Mouse (Mus musculus) MEL (cell line): ENCODE data around the gene Ezh1. TPM values are rescaled to one million over a fixed set of nuclear protein-coding genes. Genes with fewer than 3 reads are reported as not detected.

Experiments
- DNase-seq: peaks from one replicate; pipeline ENCODE4 v3.0.0; 2011; ENCODE audit warnings: low read depth, low spot score
- H3K27ac ChIP-seq: 2 replicates; pipeline ENCODE4 v1.5.1; 2012; ENCODE audit warnings: low read depth, mild to moderate bottlenecking, control low read depth, low read length, moderate library complexity; ENCODE audit not compliant: control insufficient read depth
- H3K27me3 ChIP-seq, 2 experiments: fragments of 150-350 bp in 1 of 2; sonication (generic) in 1 of 2; 2 replicates each; pipeline ENCODE4 v1.6.1; 2012; ENCODE audit warnings: low read length in 2 of 2, mild to moderate bottlenecking in 2 of 2, improper control_type of control experiment in 1 of 2, moderate library complexity in 1 of 2; ENCODE audit not compliant: insufficient read depth in 2 of 2, control insufficient read depth in 1 of 2
- H3K36me3 ChIP-seq, 2 experiments: 2 replicates each; pipeline ENCODE4 v1.6.1; 2012 to 2014; ENCODE audit warnings: low read length in 2 of 2, improper control_type of control experiment in 1 of 2, inconsistent platforms in 1 of 2, mild to moderate bottlenecking in 1 of 2; ENCODE audit not compliant: insufficient read depth in 2 of 2, control insufficient read depth in 1 of 2
- H3K4me1 ChIP-seq, 2 experiments: fragments of 150-350 bp in 1 of 2; sonication (generic) in 1 of 2; 2 replicates each; pipeline ENCODE4 v1.6.1; 2012; ENCODE audit warnings: low read length in 2 of 2, improper control_type of control experiment in 1 of 2, mild to moderate bottlenecking in 1 of 2; ENCODE audit not compliant: insufficient read depth in 2 of 2, control insufficient read depth in 1 of 2
- H3K4me3 ChIP-seq, 2 experiments: fragments of 150-350 bp in 1 of 2; sonication (generic) in 1 of 2; 2 replicates each; pipeline ENCODE4 v1.5.1; 2012; ENCODE audit warnings: low read depth in 2 of 2, low read length in 2 of 2, mild to moderate bottlenecking in 2 of 2, moderate library complexity in 2 of 2, control low read depth in 1 of 2, improper control_type of control experiment in 1 of 2; ENCODE audit not compliant: control insufficient read depth in 1 of 2, insufficient read depth in 1 of 2
- H3K79me2 ChIP-seq: 2 replicates; pipeline ENCODE4 v1.6.1; 2012; ENCODE audit warnings: mild to moderate bottlenecking, low read length, moderate library complexity; ENCODE audit not compliant: control insufficient read depth, poor library complexity, insufficient read depth
- H3K9ac ChIP-seq: 2 replicates; pipeline ENCODE4 v1.6.1; 2012; ENCODE audit warnings: low read depth, mild to moderate bottlenecking, control low read depth, low read length, moderate library complexity; ENCODE audit not compliant: control insufficient read depth, poor library complexity, severe bottlenecking
- H3K9me3 ChIP-seq: fragments of 150-350 bp; sonication (generic); replicated peaks from 2 replicates; pipeline ENCODE4 v1.6.1; 2012; ENCODE audit warnings: mild to moderate bottlenecking, low read length, improper control_type of control experiment, moderate library complexity; ENCODE audit not compliant: insufficient read depth
- BHLHE40 ChIP-seq: IDR thresholded peaks from 2 replicates; pipeline ENCODE4 v1.6.1; 2012; ENCODE audit warnings: low read depth, mild to moderate bottlenecking, inconsistent platforms, low read length, improper control_type of control experiment, borderline replicate concordance
- CHD1 ChIP-seq: IDR thresholded peaks from 2 replicates; pipeline ENCODE4 v1.6.1; 2012; ENCODE audit warnings: low read depth, mild to moderate bottlenecking, inconsistent platforms, low read length, improper control_type of control experiment
- CHD2 ChIP-seq: IDR thresholded peaks from 2 replicates; pipeline ENCODE4 v1.6.1; 2011; ENCODE audit warnings: low read length, improper control_type of control experiment
- E2F4 ChIP-seq: IDR thresholded peaks from 2 replicates; pipeline ENCODE4 v1.6.1; 2011; ENCODE audit warnings: low read depth, low read length, improper control_type of control experiment, borderline replicate concordance
- ELF1 ChIP-seq: IDR thresholded peaks from 2 replicates; pipeline ENCODE4 v1.6.1; 2014; ENCODE audit warnings: low read depth, mild to moderate bottlenecking, inconsistent platforms, low read length, improper control_type of control experiment, moderate library complexity
- ETS1 ChIP-seq: IDR thresholded peaks from 2 replicates; pipeline ENCODE4 v1.6.1; 2012; ENCODE audit warnings: low read depth, mild to moderate bottlenecking, inconsistent platforms, low read length, improper control_type of control experiment, moderate library complexity
- GABPA ChIP-seq: IDR thresholded peaks from 2 replicates; pipeline ENCODE4 v1.6.1; 2012; ENCODE audit warnings: low read depth, mild to moderate bottlenecking, inconsistent platforms, low read length, improper control_type of control experiment, moderate library complexity
- HCFC1 ChIP-seq: IDR thresholded peaks from 2 replicates; pipeline ENCODE4 v1.6.1; 2012; ENCODE audit warnings: low read depth, mild to moderate bottlenecking, inconsistent platforms, low read length, improper control_type of control experiment, moderate library complexity
- MAFK ChIP-seq: IDR thresholded peaks from 2 replicates; pipeline ENCODE4 v1.6.1; 2011; ENCODE audit warnings: low read depth, mild to moderate bottlenecking, low read length, improper control_type of control experiment, borderline replicate concordance
- MAX ChIP-seq: IDR thresholded peaks from 2 replicates; pipeline ENCODE4 v1.6.1; 2011; ENCODE audit warnings: low read length, improper control_type of control experiment
- MEF2A ChIP-seq: IDR thresholded peaks from 2 replicates; pipeline ENCODE4 v1.6.1; 2014; ENCODE audit warnings: low read depth, mild to moderate bottlenecking, inconsistent platforms, low read length, improper control_type of control experiment; ENCODE audit not compliant: poor library complexity, insufficient replicate concordance, severe bottlenecking; ENCODE audit errors: extremely low read depth
- MXI1 ChIP-seq: IDR thresholded peaks from 2 replicates; pipeline ENCODE4 v1.6.1; 2011; ENCODE audit warnings: mild to moderate bottlenecking, low read depth, low read length, improper control_type of control experiment
- MYB ChIP-seq: IDR thresholded peaks from 2 replicates; pipeline ENCODE4 v1.6.1; 2011; ENCODE audit warnings: mild to moderate bottlenecking, low read depth, low read length, improper control_type of control experiment
- MYC ChIP-seq: IDR thresholded peaks from 2 replicates; pipeline ENCODE4 v1.6.1; 2011; ENCODE audit warnings: low read depth, mild to moderate bottlenecking, low read length, improper control_type of control experiment, moderate library complexity
- NELFE ChIP-seq: IDR thresholded peaks from 2 replicates; pipeline ENCODE4 v1.6.1; 2011; ENCODE audit warnings: low read depth, low read length, improper control_type of control experiment
- NRF1 ChIP-seq: IDR thresholded peaks from 2 replicates; pipeline ENCODE4 v1.6.1; 2014; ENCODE audit warnings: low read depth, mild to moderate bottlenecking, inconsistent platforms, low read length, improper control_type of control experiment, moderate library complexity; ENCODE audit not compliant: poor library complexity, insufficient read depth, severe bottlenecking
- POLR2A ChIP-seq, 2 experiments: IDR thresholded peaks; 2 replicates each; pipeline ENCODE4 v1.6.1; 2011 to 2012; ENCODE audit warnings: low read length in 2 of 2, mild to moderate bottlenecking in 2 of 2, control low read depth in 1 of 2, improper control_type of control experiment in 1 of 2, low read depth in 1 of 2, moderate library complexity in 1 of 2; ENCODE audit not compliant: control insufficient read depth in 1 of 2, insufficient read depth in 1 of 2, poor library complexity in 1 of 2
- POLR2AphosphoS2 ChIP-seq: IDR thresholded peaks from 2 replicates; pipeline ENCODE4 v1.6.1; 2011; ENCODE audit warnings: low read length, improper control_type of control experiment
- POLR2AphosphoS5 ChIP-seq: IDR thresholded peaks from 2 replicates; pipeline ENCODE4 v1.6.1; 2012; ENCODE audit warnings: low read depth, borderline replicate concordance, mild to moderate bottlenecking, inconsistent platforms, low read length, moderate library complexity, mixed read lengths
- RCOR1 ChIP-seq: IDR thresholded peaks from 2 replicates; pipeline ENCODE4 v1.6.1; 2012; ENCODE audit warnings: low read depth, mild to moderate bottlenecking, inconsistent platforms, low read length, improper control_type of control experiment
- SIN3A ChIP-seq: IDR thresholded peaks from 2 replicates; pipeline ENCODE4 v1.6.1; 2012; ENCODE audit warnings: low read length, improper control_type of control experiment, inconsistent platforms
- SMC3 ChIP-seq: IDR thresholded peaks from 2 replicates; pipeline ENCODE4 v1.6.1; 2011; ENCODE audit warnings: low read depth, low read length, improper control_type of control experiment
- TAL1 ChIP-seq: IDR thresholded peaks from 2 replicates; pipeline ENCODE4 v1.6.1; 2012; ENCODE audit warnings: mild to moderate bottlenecking, inconsistent platforms, low read length, moderate library complexity, mixed read lengths
- TBP ChIP-seq: IDR thresholded peaks from 2 replicates; pipeline ENCODE4 v1.8.0; 2011; ENCODE audit warnings: low read depth, low read length, improper control_type of control experiment
- UBTF ChIP-seq: IDR thresholded peaks from 2 replicates; pipeline ENCODE4 v1.6.1; 2012; ENCODE audit warnings: low read depth, mild to moderate bottlenecking, inconsistent platforms, low read length, improper control_type of control experiment, moderate library complexity, borderline replicate concordance; ENCODE audit not compliant: insufficient read depth
- USF1 ChIP-seq: IDR thresholded peaks from 2 replicates; pipeline ENCODE4 v1.6.1; 2014; ENCODE audit warnings: low read depth, mild to moderate bottlenecking, inconsistent platforms, low read length, improper control_type of control experiment, moderate library complexity
- USF2 ChIP-seq, 2 experiments: IDR thresholded peaks; 2 replicates each; pipeline ENCODE4 v1.6.1; 2011 to 2012; ENCODE audit warnings: improper control_type of control experiment in 2 of 2, low read length in 2 of 2, borderline replicate concordance in 1 of 2, inconsistent platforms in 1 of 2, low read depth in 1 of 2, mild to moderate bottlenecking in 1 of 2; ENCODE audit not compliant: insufficient read depth in 1 of 2
- ZKSCAN1 ChIP-seq: IDR thresholded peaks from 2 replicates; pipeline ENCODE4 v1.6.1; 2012; ENCODE audit warnings: low read depth, mild to moderate bottlenecking, inconsistent platforms, low read length, improper control_type of control experiment, moderate library complexity
- ZMIZ1 ChIP-seq: IDR thresholded peaks from 2 replicates; pipeline ENCODE4 v1.6.1; 2012; ENCODE audit warnings: low read depth, mild to moderate bottlenecking, inconsistent platforms, low read length, improper control_type of control experiment, moderate library complexity
- ZNF384 ChIP-seq: IDR thresholded peaks from 2 replicates; pipeline ENCODE4 v1.6.1; 2012; ENCODE audit warnings: low read depth, mild to moderate bottlenecking, inconsistent platforms, low read length, improper control_type of control experiment
- polyA plus RNA-seq, 2 experiments: library from polyadenylated mRNA; stranded (reverse) in 1 of 2; unstranded in 1 of 2; fragments of >175 nt in 1 of 2; fragments of >200 nt in 1 of 2; gene quantifications; 2 replicates each; pipeline versions ENCODE4 v1.2.1 to v1.2.4; 2012; ENCODE audit warnings: low replicate concordance in 2 of 2, low read depth in 1 of 2; ENCODE audit not compliant: insufficient read length in 2 of 2, insufficient read depth in 1 of 2, missing spikeins in 1 of 2
- total RNA-seq: library from RNA; depleted of rRNA; stranded (reverse); fragments of 300-350 nt; gene quantifications from 2 replicates; pipeline ENCODE4 v1.2.3, GENCODE M21; 2012

Gene Ezh1
- total and polyA plus RNA-seq, 3 experiments = 5.0 to 8.4 TPM; not detected in 1

- H3K9me3 ChIP-seq = no peaks in the 10 kb centered on the region
- TF ChIP-seq SIN3A = no peak
- TF ChIP-seq TBP = no peak
- TF ChIP-seq MYC = no peak
- no peak for TF ChIP-seq MXI1
- no peak for TF ChIP-seq UBTF
- TF ChIP-seq ZKSCAN1 = no peak
- TF ChIP-seq NRF1 = no peak
- TF ChIP-seq POLR2AphosphoS2 = no peak
- no peak for TF ChIP-seq HCFC1
- no peak for TF ChIP-seq ZMIZ1
- TF ChIP-seq, all 39 proteins: peak for 0
- H3K4me1 ChIP-seq = peaks cover 3 to 30% of the 10 kb centered on the region in 2 experiments; a peak in 3 of 4 replicates
- peaks cover 5% of the 10 kb centered on the region; the same call in 1 of the 2 replicates for H3K79me2 ChIP-seq
- H3K36me3 ChIP-seq = peaks cover 0 to 16% of the 10 kb centered on the region in 2 experiments; a peak in 2 of 4 replicates
- no peak overlapping the region for H3K4me3 ChIP-seq
- DNase-seq = no peak
- no peak overlapping the region for H3K27ac ChIP-seq
- H3K27me3 ChIP-seq = peaks cover 0 to 4% of the 10 kb centered on the region in 2 experiments; a peak in 2 of 4 replicates
- H3K9ac ChIP-seq = no peak overlapping the region
Measured at GRCm38 (mm10) chr11:101230061-101230511, 3.8 kb upstream of the Ezh1 start.

- Histone ChIP-seq H3K9me3 (no peaks in the 10 kb centered on the region), H3K9ac (no peak overlapping the region), H3K36me3 (peaks cover 0 to 17% of the 10 kb centered on the region in 2 experiments; a peak in 2 of 4 replicates), H3K27ac (no peak overlapping the region), H3K4me1 (peaks cover 3 to 30% of the 10 kb centered on the region in 2 experiments; a peak in 3 of 4 replicates), H3K4me3 (no peak overlapping the region), H3K79me2 (peaks cover 5% of the 10 kb centered on the region; the same call in 1 of the 2 replicates), H3K27me3 (peaks cover 0 to 4% of the 10 kb centered on the region in 2 experiments; a peak in 2 of 4 replicates)
- peak; percentile 65 for DNase-seq
- no peak for TF ChIP-seq USF2 (IDR thresholded peaks at IDR 0.05; ENCODE audit: borderline replicate concordance in 1 of 2, insufficient read depth in 1 of 2, low read depth in 1 of 2, low read length in 2 of 2)
- TF ChIP-seq E2F4 = no peak
- TF ChIP-seq POLR2A (IDR thresholded peaks at IDR 0.05; ENCODE audit: control insufficient read depth in 1 of 2, insufficient read depth in 1 of 2, low read depth in 1 of 2, low read length in 2 of 2, poor library complexity in 1 of 2) = no peak
- no peak for TF ChIP-seq UBTF
- no peak for TF ChIP-seq CHD2
- peak; percentile 87 for TF ChIP-seq RCOR1
- no peak for TF ChIP-seq CHD1
- TF ChIP-seq GABPA = no peak
- no peak for TF ChIP-seq MAFK
- no peak for TF ChIP-seq ELF1
- no peak for TF ChIP-seq NRF1
- TF ChIP-seq MYB = no peak
- no peak for TF ChIP-seq ZKSCAN1
- TF ChIP-seq MAX = no peak
- 0 out of 2 replicates have a peak, but pooled peaks have one; percentile 34 for TF ChIP-seq ETS1
- no peak for TF ChIP-seq NELFE
- no peak for TF ChIP-seq BHLHE40
- TF ChIP-seq TAL1 = no peak
- TF ChIP-seq MEF2A = no peak
- TF ChIP-seq ZNF384 = no peak
- TF ChIP-seq SMC3 = no peak
- TF ChIP-seq USF1 = no peak
- no peak for TF ChIP-seq MXI1
- TF ChIP-seq POLR2AphosphoS5 = no peak
Measured at GRCm38 (mm10) chr11:101229361-101229900, 3.2 kb upstream of the Ezh1 start.
